Mouse (Mus musculus): ENCODE results near the gene Asap3.

DNA sequence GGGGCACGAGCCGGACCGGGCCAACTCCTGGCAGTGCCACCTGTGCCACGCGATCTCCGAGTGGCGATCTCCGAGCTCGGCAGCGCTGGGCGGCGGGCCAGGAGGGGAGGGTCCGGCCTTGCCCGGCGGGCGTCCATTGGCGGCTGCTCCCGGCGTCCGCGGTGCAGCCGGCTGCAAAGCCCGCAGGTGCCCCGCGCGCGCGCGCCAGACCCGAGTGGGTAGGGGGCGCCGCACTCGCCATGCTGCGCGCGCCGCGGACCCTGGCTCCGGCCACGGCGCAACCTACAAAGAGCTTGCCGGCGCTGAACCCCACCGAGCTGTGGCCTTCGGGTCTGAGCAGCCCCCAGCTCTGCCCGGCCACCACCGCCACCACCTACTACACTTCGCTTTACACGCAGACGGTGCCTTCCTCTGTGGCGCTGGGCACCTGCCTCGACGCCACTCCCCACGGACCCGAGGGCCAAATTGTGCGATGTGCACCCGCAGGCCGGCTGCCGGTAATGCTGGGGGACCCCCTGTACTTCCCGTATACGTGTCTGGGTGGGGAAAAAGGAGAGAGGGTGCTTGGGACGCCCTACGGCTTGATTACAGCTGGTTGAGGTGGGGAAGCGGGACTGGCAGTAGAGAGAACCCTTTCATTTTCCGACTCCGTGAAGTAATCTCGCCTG lies 33.5 kb upstream of the Asap3 start:
- TF ChIP-seq POLR2A (IDR thresholded peaks at IDR 0.05; ENCODE audit: insufficient read depth, low read depth, low read length), result no peak
- TF ChIP-seq CTCF (IDR thresholded peaks at IDR 0.05), result no peak
- no peak for TF ChIP-seq EP300 (IDR thresholded peaks at IDR 0.05; ENCODE audit: insufficient read depth, low read depth, low read length)

Measured in heart, adult 2 months (tissue).